In the genomic region with DNA sequence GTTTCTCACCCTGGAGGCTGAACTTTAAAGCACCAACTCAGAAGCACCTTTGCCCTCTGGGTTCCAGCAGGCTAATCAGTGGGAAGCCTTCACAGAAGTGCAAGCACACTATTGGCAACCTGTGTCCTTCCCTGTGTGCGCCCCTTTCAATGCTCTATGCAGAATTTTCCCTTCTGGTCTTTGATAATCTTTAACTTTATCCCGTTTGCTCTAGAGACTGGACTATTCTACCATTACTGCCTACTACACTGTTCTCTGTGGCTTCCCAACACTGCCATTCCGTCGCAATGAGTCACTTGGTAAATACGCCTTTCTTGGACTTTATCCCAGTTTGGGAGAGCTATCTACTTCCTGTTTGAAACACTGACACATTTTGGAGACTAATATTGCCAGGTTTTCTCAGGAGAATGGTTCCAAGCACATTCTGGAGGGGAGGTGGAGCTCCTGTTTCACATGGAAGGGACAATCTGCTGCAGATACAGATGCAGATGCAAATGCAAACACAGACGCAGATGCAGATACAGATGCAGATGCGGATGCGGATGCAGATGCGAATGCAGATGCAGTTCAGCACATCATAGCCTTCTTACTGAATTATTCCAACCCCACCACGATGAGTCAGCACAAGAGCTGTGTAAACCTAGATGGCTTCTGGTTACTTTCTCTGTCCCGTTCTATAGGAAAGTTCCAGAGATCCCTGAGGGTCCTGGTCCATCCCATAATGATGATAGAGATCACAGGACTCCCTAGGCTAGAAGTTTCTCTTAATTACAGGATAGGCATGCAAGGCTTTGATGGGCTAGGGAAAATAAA, we compare ENCODE assay signal across 9 mouse cellular contexts. TPM values are rescaled to one million over a fixed set of nuclear protein-coding genes. Genes with fewer than 3 reads are reported as not detected.
DNase-seq lines count a peak whose midpoint lies in the region; ATAC-seq lines count a peak whose summit lies in the region.
"Had no signal": no experiment of that assay in that cellular context is flagged by ENCODE, and none has a peak within 500 bp of the region (broad histone marks: within the 10 kb centered on the region; RNA-seq: fewer than 3 reads in every experiment).

No protein-coding gene starts in this region.

- ATAC-seq in frontal cortex, adult (ENCODE audit: low TSS enrichment) = peak; percentile 88
- no peak for ATAC-seq in CD4-positive, CD25-positive, alpha-beta regulatory T cell, adult 4 months

- intact Hi-C loops in heart, postnatal 10 days (cut with DNase I) = loop anchor here (5.0 kb wide), 1 partner anchor 72 kb away; the partner anchor contains the start of gene 2310009B15Rik

- no peak for DNase-seq in frontal cortex, postnatal 10 days (ENCODE audit: low spot score in 2 of 2)
- peak; percentile 53 to 55 for DNase-seq in adrenal gland, postnatal 36 days
- peak; percentile 85 to 86 for DNase-seq in heart, postnatal 10 days
- peak; percentile 76 for DNase-seq in layer of hippocampus, adult 9-11 months
- DNase-seq in lung, postnatal 4 days = peak; percentile 45 to 54
- no peak for DNase-seq in cerebellum, adult 9-11 months

RNA-seq across cellular contexts. Expression of gene Dennd1b, which starts 34.4 kb away (rescaled TPM):
- total RNA-seq in adrenal gland, postnatal 36 days (2021) = 10 to 100 TPM; 24.0 to 27.9 TPM
- total RNA-seq in heart, postnatal 10 days (2021) = 10 to 100 TPM; 25.6 to 26.1 TPM
- polyA plus RNA-seq in CD4-positive, CD25-positive, alpha-beta regulatory T cell, adult 4 months (2017; shearing (Covaris generic)) = 10 to 100 TPM; 17.0 to 23.0 TPM
- polyA plus RNA-seq: erythroblast, embryonic 14.5 days had no signal

Comparison
In these comparisons a context has a peak if more than half of its experiments do, and no peak if none do; other contexts are left out.
1. DNase-seq: peak in adrenal gland, postnatal 36 days (2 of 2), heart, postnatal 10 days (2 of 2), layer of hippocampus, adult 9-11 months (single experiment) and lung, postnatal 4 days (2 of 2); none in frontal cortex, postnatal 10 days (0 of 2) and cerebellum, adult 9-11 months (single experiment).